Mouse (Mus musculus): ENCODE measurements at regions not wholly inside any gene's neighbourhood (a gene's known extent, or its start where the extent isn't known, plus 50 kb on each side); places are given as distances from the start of the nearest gene placed in this dataset.

GRCm38 (mm10) chr16:91156506-91156905 is 61.6 kb upstream of the 4932438H23Rik start:
- H3K4me2 ChIP-seq (ENCODE audit: low read depth), result no peak overlapping the region
- ATAC-seq (no peak), DNase-seq (no peak)
- H3K27ac ChIP-seq (ENCODE audit: low read depth, low read length), result no peak overlapping the region
- 22% methylated on average over 15 of the region's 15 CpGs for WGBS
- no peak overlapping the region for H3K9ac ChIP-seq
- H3K4me1 ChIP-seq (ENCODE audit: insufficient read depth), result no peaks in the 10 kb centered on the region
- no peak for TF ChIP-seq CTCF (IDR thresholded peaks at IDR 0.05; ENCODE audit: low read depth)
- H3K36me3 ChIP-seq (ENCODE audit: insufficient read depth), result no peaks in the 10 kb centered on the region
- no peak overlapping the region for H3K4me3 ChIP-seq (ENCODE audit: low read depth, low read length)
- peaks cover 6% of the 10 kb centered on the region; the same call in 1 of the 2 replicates for H3K27me3 ChIP-seq (ENCODE audit: insufficient read depth, low read length)
- no peaks in the 10 kb centered on the region; the same call in 1 of the 2 replicates for H3K9me3 ChIP-seq (ENCODE audit: low read length)

DNA sequence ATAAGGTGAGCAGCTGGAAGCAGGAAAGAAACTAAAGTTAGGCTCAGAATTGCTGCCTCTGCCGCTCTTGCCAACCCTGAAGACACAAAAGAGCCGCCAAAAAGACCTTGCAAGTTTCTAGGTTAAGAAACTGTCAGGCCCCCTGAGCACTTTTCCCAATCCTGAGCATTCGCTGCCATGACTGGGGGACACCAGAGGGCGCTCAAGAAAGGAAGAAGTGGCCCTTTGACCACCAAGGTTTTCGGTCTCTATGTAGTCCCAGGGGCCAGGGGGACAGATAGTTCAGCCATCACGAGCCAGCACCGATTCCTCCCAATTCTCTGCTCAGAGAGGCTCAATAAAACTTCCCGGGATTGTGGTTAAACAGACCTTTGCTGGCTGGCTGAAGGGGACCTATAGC is 64.6 kb upstream of the Olig2 start:
- Histone ChIP-seq H3K4me3 (ENCODE audit: low read depth, low read length) (no peak overlapping the region), H3K27ac (ENCODE audit: low read depth, low read length) (no peak overlapping the region), H3K27me3 (ENCODE audit: insufficient read depth, low read length) (peaks cover 9% of the 10 kb centered on the region; the same call in 1 of the 2 replicates), H3K9me3 (ENCODE audit: low read length) (no peaks in the 10 kb centered on the region; the same call in 1 of the 2 replicates), H3K4me1 (ENCODE audit: insufficient read depth) (no peaks in the 10 kb centered on the region), H3K9ac (no peak overlapping the region), H3K4me2 (ENCODE audit: low read depth) (no peak overlapping the region), H3K36me3 (ENCODE audit: insufficient read depth) (no peaks in the 10 kb centered on the region)
- DNase-seq, result no peak
- peak; percentile 54 for TF ChIP-seq CTCF (IDR thresholded peaks at IDR 0.05; ENCODE audit: low read depth)
- WGBS, result 21% methylated on average over 8 of the region's 8 CpGs
- no peak for ATAC-seq

DNA sequence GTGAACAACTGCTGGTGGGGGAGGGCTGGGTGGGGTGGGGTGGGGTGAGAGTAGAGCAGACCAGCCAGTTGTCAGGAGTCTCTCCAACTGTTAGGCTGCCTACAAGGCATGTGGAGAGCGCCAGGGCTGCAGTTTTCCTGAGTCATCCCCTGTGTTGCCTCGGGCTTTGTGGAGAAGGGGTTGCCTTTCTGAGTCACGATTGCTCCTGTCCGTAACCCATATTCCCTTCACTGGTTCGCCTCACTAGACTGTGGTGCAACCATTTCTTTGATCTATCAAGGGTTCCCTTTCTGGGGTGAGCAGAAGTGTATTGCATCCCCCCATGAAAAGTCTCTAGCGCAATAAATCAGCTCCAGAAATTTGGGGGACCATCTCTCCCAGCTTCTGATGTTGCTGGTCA is 63.6 kb upstream of the Olig2 start:
- Histone ChIP-seq H3K9me3 (ENCODE audit: low read length) (no peaks in the 10 kb centered on the region; the same call in 1 of the 2 replicates), H3K4me3 (ENCODE audit: low read depth, low read length) (no peak overlapping the region), H3K4me1 (ENCODE audit: insufficient read depth) (0 out of 2 replicates have a peak, but pooled peaks cover 5% of the 10 kb centered on the region), H3K27me3 (ENCODE audit: insufficient read depth, low read length) (peaks cover 9% of the 10 kb centered on the region; the same call in 1 of the 2 replicates), H3K9ac (no peak overlapping the region), H3K27ac (ENCODE audit: low read depth, low read length) (no peak overlapping the region), H3K4me2 (ENCODE audit: low read depth) (no peak overlapping the region), H3K36me3 (ENCODE audit: insufficient read depth) (no peaks in the 10 kb centered on the region)
- no peak for DNase-seq
- TF ChIP-seq CTCF (IDR thresholded peaks at IDR 0.05; ENCODE audit: low read depth), result no peak
- 91% methylated on average over 6 of the region's 6 CpGs for WGBS
- no peak for ATAC-seq

DNA sequence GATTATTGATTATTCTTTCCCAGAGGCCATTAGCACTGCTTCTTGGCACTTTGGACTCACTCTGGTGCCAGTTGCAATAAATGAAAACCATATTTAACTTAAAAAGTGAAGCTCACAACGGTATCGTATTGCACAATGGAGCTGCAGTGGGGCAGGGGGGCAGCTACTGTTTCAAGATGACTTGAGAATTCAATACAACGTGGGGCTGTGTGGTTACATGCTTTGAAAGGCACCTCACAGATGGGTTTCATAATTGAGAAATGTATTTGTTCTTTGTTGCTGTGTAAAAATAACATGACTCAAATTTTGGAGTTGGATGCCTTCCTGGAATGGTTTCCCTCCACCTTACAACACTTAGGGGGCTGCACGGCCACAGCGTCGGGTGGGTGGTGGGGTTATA is 62.9 kb upstream of the Olig2 start:
- Histone ChIP-seq H3K9ac (no peak overlapping the region), H3K4me2 (ENCODE audit: low read depth) (no peak overlapping the region), H3K4me1 (ENCODE audit: insufficient read depth) (0 out of 2 replicates have a peak, but pooled peaks cover 5% of the 10 kb centered on the region), H3K9me3 (ENCODE audit: low read length) (no peaks in the 10 kb centered on the region; the same call in 1 of the 2 replicates), H3K27me3 (ENCODE audit: insufficient read depth, low read length) (peaks cover 3% of the 10 kb centered on the region; the same call in 1 of the 2 replicates), H3K4me3 (ENCODE audit: low read depth, low read length) (no peak overlapping the region), H3K27ac (ENCODE audit: low read depth, low read length) (no peak overlapping the region), H3K36me3 (ENCODE audit: insufficient read depth) (no peaks in the 10 kb centered on the region)
- TF ChIP-seq CTCF (IDR thresholded peaks at IDR 0.05; ENCODE audit: low read depth), result no peak
- no peak for ATAC-seq
- DNase-seq, result no peak
- 87% methylated on average over 6 of the region's 6 CpGs for whole genome bisulfite sequencing

DNA sequence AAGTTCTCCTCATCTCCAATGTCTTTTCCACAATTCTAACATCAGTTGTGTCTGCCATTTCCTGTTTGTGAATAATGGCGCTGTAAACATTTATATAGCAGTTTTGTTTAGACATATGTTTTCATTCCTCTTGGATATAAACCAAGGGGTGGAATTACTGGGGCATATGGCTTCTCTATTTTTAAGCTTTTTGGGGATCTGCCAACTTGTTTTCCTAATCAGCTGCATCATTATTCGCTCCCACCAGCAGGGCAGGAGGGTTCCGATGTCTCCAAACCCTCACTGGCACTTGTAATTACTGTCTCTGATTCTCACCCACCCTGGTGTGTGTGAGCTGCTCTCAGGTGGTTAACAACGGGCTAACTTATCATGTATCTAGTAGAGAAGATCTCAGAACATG is 59.4 kb upstream of the Olig2 start:
- no peak for DNase-seq
- H3K4me2 ChIP-seq (ENCODE audit: low read depth), result no peak overlapping the region
- H3K4me3 ChIP-seq (ENCODE audit: low read depth, low read length), result no peak overlapping the region
- no peak for ATAC-seq
- no peak overlapping the region for H3K27ac ChIP-seq (ENCODE audit: low read depth, low read length)
- TF ChIP-seq CTCF (IDR thresholded peaks at IDR 0.05; ENCODE audit: low read depth), result no peak
- peaks cover 16% of the 10 kb centered on the region for H3K27me3 ChIP-seq (ENCODE audit: insufficient read depth, low read length)
- no peaks in the 10 kb centered on the region for H3K9me3 ChIP-seq (ENCODE audit: low read length)
- H3K9ac ChIP-seq, result no peak overlapping the region
- WGBS, result 24% methylated on average over 4 of the region's 4 CpGs
- no peaks in the 10 kb centered on the region for H3K36me3 ChIP-seq (ENCODE audit: insufficient read depth)
- H3K4me1 ChIP-seq (ENCODE audit: insufficient read depth), result 0 out of 2 replicates have a peak, but pooled peaks cover 5% of the 10 kb centered on the region

DNA sequence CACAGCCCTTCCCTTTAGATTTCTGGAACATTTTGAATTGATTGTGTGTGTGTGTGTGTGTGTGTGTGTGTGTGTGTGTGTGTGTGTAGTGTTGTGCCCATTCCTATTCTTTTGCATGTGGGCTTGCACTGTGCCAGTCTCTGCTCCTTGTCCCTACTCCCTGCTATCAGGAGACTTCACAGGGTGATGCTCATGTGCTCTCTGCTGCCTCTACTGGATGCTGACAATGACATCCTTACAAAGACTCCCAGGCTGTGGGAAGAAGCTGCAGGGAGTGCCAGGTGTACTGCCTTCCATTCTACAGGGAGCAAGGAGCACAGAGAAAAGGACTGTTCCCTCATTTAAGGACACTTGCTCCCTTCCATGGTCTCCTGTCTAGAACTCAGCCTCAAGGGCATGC is 58.4 kb upstream of the Olig2 start:
- H3K27me3 ChIP-seq (ENCODE audit: insufficient read depth, low read length), result peaks cover 20% of the 10 kb centered on the region
- no peak overlapping the region for H3K4me2 ChIP-seq (ENCODE audit: low read depth)
- H3K36me3 ChIP-seq (ENCODE audit: insufficient read depth), result no peaks in the 10 kb centered on the region
- DNase-seq (peak; percentile 72), ATAC-seq (peak; percentile 80)
- H3K4me1 ChIP-seq (ENCODE audit: insufficient read depth), result 0 out of 2 replicates have a peak, but pooled peaks cover 5% of the 10 kb centered on the region
- H3K27ac ChIP-seq (ENCODE audit: low read depth, low read length), result no peak overlapping the region
- no peak overlapping the region for H3K4me3 ChIP-seq (ENCODE audit: low read depth, low read length)
- H3K9ac ChIP-seq, result no peak overlapping the region
- no peaks in the 10 kb centered on the region for H3K9me3 ChIP-seq (ENCODE audit: low read length)
- TF ChIP-seq CTCF (IDR thresholded peaks at IDR 0.05; ENCODE audit: low read depth), result peak; percentile 82

DNA sequence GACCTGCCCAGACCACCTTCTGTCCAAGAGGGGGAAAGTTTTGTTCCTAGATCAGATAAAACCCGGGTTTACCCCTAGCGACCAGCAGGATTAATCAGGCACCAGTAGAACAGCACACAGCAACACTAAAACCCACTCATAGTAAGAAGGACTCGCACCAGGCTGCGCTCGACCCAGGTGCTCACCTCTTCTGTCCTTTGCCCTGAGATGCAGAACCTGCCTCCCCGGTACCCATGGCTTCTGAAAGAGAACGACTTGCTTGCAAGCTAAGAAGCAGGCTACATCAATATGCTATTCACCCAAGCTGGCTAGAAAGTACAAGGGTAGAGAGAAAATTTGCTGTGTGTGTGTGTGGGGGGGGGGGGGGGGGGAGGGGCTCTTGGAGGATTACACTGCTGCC is 56.9 kb upstream of the Olig2 start:
- WGBS, result 34% methylated on average over 7 of the region's 7 CpGs
- Histone ChIP-seq H3K4me2 (ENCODE audit: low read depth) (no peak overlapping the region), H3K9ac (no peak overlapping the region), H3K4me1 (ENCODE audit: insufficient read depth) (0 out of 2 replicates have a peak, but pooled peaks cover 5% of the 10 kb centered on the region), H3K36me3 (ENCODE audit: insufficient read depth) (no peaks in the 10 kb centered on the region), H3K27ac (ENCODE audit: low read depth, low read length) (no peak overlapping the region), H3K4me3 (ENCODE audit: low read depth, low read length) (no peak overlapping the region), H3K27me3 (ENCODE audit: insufficient read depth, low read length) (peaks cover 21% of the 10 kb centered on the region; the same call in 1 of the 2 replicates), H3K9me3 (ENCODE audit: low read length) (no peaks in the 10 kb centered on the region)
- DNase-seq (no peak), ATAC-seq (no peak)
- no peak for TF ChIP-seq CTCF (IDR thresholded peaks at IDR 0.05; ENCODE audit: low read depth)
